Mouse (Mus musculus) lung, adult 2 months (tissue): Measurements from ENCODE around the gene Gpm6b.

Experiments
- CTCF ChIP-seq: fragments of 200-500 bp; IDR thresholded peaks from 2 replicates; pipeline ENCODE4 v1.5.1; 2011; ENCODE audit warnings: mild to moderate bottlenecking, low read length, control low read depth; ENCODE audit not compliant: insufficient read depth
- POLR2A ChIP-seq: fragments of 200-500 bp; IDR thresholded peaks from 2 replicates; pipeline ENCODE4 v1.6.1; 2011; ENCODE audit warnings: low read depth, mild to moderate bottlenecking, control low read depth, low read length, borderline replicate concordance; ENCODE audit errors: extremely low read depth

DNA sequence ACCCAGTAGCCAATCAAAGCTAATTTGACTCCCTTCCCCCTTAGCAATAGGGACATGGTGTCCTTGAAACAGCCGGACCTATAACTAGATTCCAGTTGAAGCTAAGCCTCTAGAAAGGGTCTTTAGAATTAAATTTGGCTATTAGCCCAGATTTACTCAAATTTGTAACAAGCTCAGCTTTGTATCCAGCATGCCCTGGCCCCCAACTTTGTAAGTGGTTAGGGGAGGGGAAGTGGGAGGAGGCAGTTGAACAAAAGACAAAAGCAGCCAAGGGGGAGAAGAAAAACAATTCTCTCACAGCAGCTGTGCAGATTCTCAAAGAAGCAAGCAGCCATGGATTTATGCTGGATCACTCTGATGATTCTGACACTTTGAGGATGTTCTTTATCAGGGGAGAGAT is 32.8 kb downstream of the Gpm6b start:
- TF ChIP-seq CTCF (no peak), POLR2A (no peak)
